ENCODE assay signal across 8 mouse cellular contexts in genomic region chr9:106428719-106429220, GRCm38 (mm10). TPM values are rescaled to one million over a fixed set of nuclear protein-coding genes. Genes with fewer than 3 reads are reported as not detected.
DNase-seq lines count a peak whose midpoint lies in the region; ATAC-seq and TF ChIP-seq lines count a peak whose summit lies in the region.

No protein-coding gene starts in this region.

- peaks cover 24% of the 10 kb centered on the region for H3K36me3 ChIP-seq in C2C12 (ENCODE audit: control insufficient read depth, insufficient read depth)
- peaks cover 32% of the 10 kb centered on the region for H3K36me3 ChIP-seq in forebrain, embryonic 12.5 days (replicated peaks)
- peaks cover 35% of the 10 kb centered on the region for H3K36me3 ChIP-seq in liver, embryonic 13.5 days
- H3K36me3 ChIP-seq in stomach, embryonic 16.5 days (ENCODE audit: control insufficient read depth, insufficient read depth, low read length) = peaks cover 23% of the 10 kb centered on the region; the same call in 1 of the 2 replicates

- H3K79me2 ChIP-seq in C2C12 (ENCODE audit: control insufficient read depth, insufficient read depth) = peaks cover 27% of the 10 kb centered on the region

- 20% methylated on average over 11 of the region's 11 CpGs for WGBS in forebrain, embryonic 12.5 days
- 21% methylated on average over 11 of the region's 11 CpGs for WGBS in liver, embryonic 13.5 days (ENCODE audit: insufficient replicate concordance)
- 11% methylated on average over 11 of the region's 11 CpGs for WGBS in stomach, embryonic 16.5 days

- peak overlapping the region; percentile 97 for H3K27ac ChIP-seq in forebrain, embryonic 12.5 days
- peak overlapping the region; percentile 77 for H3K27ac ChIP-seq in liver, embryonic 13.5 days
- peak overlapping the region; percentile 98 for H3K27ac ChIP-seq in stomach, embryonic 16.5 days (ENCODE audit: low read length)

- peak overlapping the region; percentile 28 for H3K4me3 ChIP-seq in C2C12 (ENCODE audit: insufficient read depth, poor library complexity, severe bottlenecking)
- peak overlapping the region; percentile 70 for H3K4me3 ChIP-seq in forebrain, embryonic 12.5 days (replicated peaks)
- H3K4me3 ChIP-seq in liver, embryonic 13.5 days (replicated peaks) = peak overlapping the region; percentile 91
- peak overlapping the region; percentile 94 for H3K4me3 ChIP-seq in stomach, embryonic 16.5 days (replicated peaks; ENCODE audit: low read length)

- peaks cover 13% of the 10 kb centered on the region for H3K4me1 ChIP-seq in forebrain, embryonic 12.5 days
- peaks cover 44% of the 10 kb centered on the region for H3K4me1 ChIP-seq in liver, embryonic 13.5 days (replicated peaks)
- H3K4me1 ChIP-seq in stomach, embryonic 16.5 days (ENCODE audit: control insufficient read depth, insufficient read depth, low read length) = peaks cover 15% of the 10 kb centered on the region

- peak overlapping the region; percentile 63 for H3K4me2 ChIP-seq in forebrain, embryonic 12.5 days
- H3K4me2 ChIP-seq in liver, embryonic 13.5 days = peak overlapping the region; percentile 74
- peak overlapping the region; percentile 88 for H3K4me2 ChIP-seq in stomach, embryonic 16.5 days (ENCODE audit: low read depth, low read length)

- peaks cover 15% of the 10 kb centered on the region for H3K79me3 ChIP-seq in C2C12 (ENCODE audit: low read depth)

- intact Hi-C loops in left cerebral cortex, postnatal 10 days (cut with DNase I) = loop anchor here (10.0 kb wide), 2 partner anchors 214 to 254 kb away; partner anchors contain the start of gene Wdr82

- H3K9ac ChIP-seq in forebrain, embryonic 12.5 days = peak overlapping the region; percentile 69
- H3K9ac ChIP-seq in liver, embryonic 13.5 days = peak overlapping the region; percentile 58
- peak overlapping the region; percentile 82 for H3K9ac ChIP-seq in stomach, embryonic 16.5 days (ENCODE audit: low read length)

- no peaks in the 10 kb centered on the region for H3K9me3 ChIP-seq in forebrain, embryonic 12.5 days
- H3K9me3 ChIP-seq in liver, embryonic 13.5 days (replicated peaks) = no peaks in the 10 kb centered on the region
- H3K9me3 ChIP-seq in stomach, embryonic 16.5 days (replicated peaks; ENCODE audit: control insufficient read depth, low read length) = no peaks in the 10 kb centered on the region

- H3ac ChIP-seq in C2C12 (ENCODE audit: control insufficient read depth, insufficient read length, low read depth) = peak overlapping the region; percentile 12

- TF ChIP-seq CTCF in C2C12 (IDR thresholded peaks at IDR 0.05; ENCODE audit: control insufficient read depth, insufficient read depth, insufficient read length) = no peak

- DNase-seq in frontal cortex, postnatal 14 days (ENCODE audit: low spot score in 2 of 2) = no peak
- DNase-seq in liver, embryonic 13.5 days = no peak
- DNase-seq in left cerebral cortex, postnatal 10 days (ENCODE audit: extremely low spot score in 1 of 2, low spot score in 2 of 2) = no peak
- DNase-seq in left cerebral cortex, adult 8-10 months (ENCODE audit: low spot score in 2 of 2) = no peak

- ATAC-seq in frontal cortex, adult (ENCODE audit: low TSS enrichment) = peak; percentile 58
- ATAC-seq in forebrain, embryonic 12.5 days (ENCODE audit: low FRiP score) = peak; percentile 66
- ATAC-seq in liver, embryonic 13.5 days (ENCODE audit: low read depth) = peak; percentile 27
- peak; percentile 55 for ATAC-seq in stomach, embryonic 16.5 days (ENCODE audit: insufficient read depth, low FRiP score)

- no peaks in the 10 kb centered on the region for H3K27me3 ChIP-seq in C2C12 (ENCODE audit: control insufficient read depth, insufficient read depth, insufficient read length)
- H3K27me3 ChIP-seq in forebrain, embryonic 12.5 days = no peaks in the 10 kb centered on the region
- 0 out of 2 replicates have a peak, but pooled peaks cover 3% of the 10 kb centered on the region for H3K27me3 ChIP-seq in liver, embryonic 13.5 days
- H3K27me3 ChIP-seq in stomach, embryonic 16.5 days (ENCODE audit: control insufficient read depth, insufficient read depth, low read length) = no peaks in the 10 kb centered on the region

TF ChIP-seq in C2C12, 6 proteins besides CTCF, POLR2A, EP300 and RAD21:
- TF ChIP-seq USF1 (IDR thresholded peaks at IDR 0.05; ENCODE audit: low read depth) = no peak
- no peak for TF ChIP-seq FOSL1 (IDR thresholded peaks at IDR 0.05; ENCODE audit: insufficient read depth, low read length, poor library complexity, severe bottlenecking)
- TF ChIP-seq MYOG (IDR thresholded peaks at IDR 0.05; ENCODE audit: control insufficient read depth, extremely low read depth, insufficient read length) = no peak
- no peak for TF ChIP-seq MYOD1 (IDR thresholded peaks at IDR 0.05; ENCODE audit: control insufficient read depth, insufficient read length, low read depth)
- no peak for TF ChIP-seq MAX (IDR thresholded peaks at IDR 0.05)

RNA-seq across cellular contexts. Expression of gene Rpl29, which starts 0.5 kb away (rescaled TPM):
- 72.9 TPM for polyA plus RNA-seq in C2C12 (2012; fragmentation: generic; extraction: Trizol)
- 757 and 770 TPM in 2 replicates for polyA plus RNA-seq in forebrain, embryonic 12.5 days (2016; fragmentation: Nextera tagmentation; extraction: Ambion mirVana)
- polyA plus RNA-seq in liver, embryonic 13.5 days (2015; fragmentation: Nextera tagmentation; extraction: Ambion mirVana) = 772 and 835 TPM in 2 replicates
- polyA plus RNA-seq in stomach, embryonic 16.5 days (2015; fragmentation: Nextera tagmentation; extraction: Ambion mirVana) = 747 and 881 TPM in 2 replicates
- 100 to 1,000 TPM; 378 to 397 TPM for total RNA-seq in left cerebral cortex, postnatal 10 days (2021)
- 100 to 1,000 TPM; 266 to 312 (median 299) TPM for total RNA-seq in left cerebral cortex, adult 8-10 months (2022)

RNA-seq across cellular contexts. Expression of gene Acy1, which starts 9.3 kb away (rescaled TPM):
- 21.4 TPM for polyA plus RNA-seq in C2C12 (2012; fragmentation: generic; extraction: Trizol)
- polyA plus RNA-seq in forebrain, embryonic 12.5 days (2016; fragmentation: Nextera tagmentation; extraction: Ambion mirVana) = 38.0 and 42.6 TPM in 2 replicates
- 31.2 and 32.2 TPM in 2 replicates for polyA plus RNA-seq in liver, embryonic 13.5 days (2015; fragmentation: Nextera tagmentation; extraction: Ambion mirVana)
- polyA plus RNA-seq in stomach, embryonic 16.5 days (2015; fragmentation: Nextera tagmentation; extraction: Ambion mirVana) = 43.4 and 44.3 TPM in 2 replicates
- 1 to 10 TPM; 9.2 to 9.3 TPM for total RNA-seq in left cerebral cortex, postnatal 10 days (2021)
- total RNA-seq in left cerebral cortex, adult 8-10 months (2022) = 10 to 100 TPM; 23.2 to 24.3 (median 23.7) TPM

RNA-seq across cellular contexts. Expression of gene Abhd14b, which starts 18.5 kb away (rescaled TPM):
- polyA plus RNA-seq in C2C12 (2012; fragmentation: generic; extraction: Trizol) = 6.1 TPM
- polyA plus RNA-seq in forebrain, embryonic 12.5 days (2016; fragmentation: Nextera tagmentation; extraction: Ambion mirVana) = 4.4 TPM in 2 replicates
- 16.7 and 18.2 TPM in 2 replicates for polyA plus RNA-seq in liver, embryonic 13.5 days (2015; fragmentation: Nextera tagmentation; extraction: Ambion mirVana)
- 28.3 and 35.8 TPM in 2 replicates for polyA plus RNA-seq in stomach, embryonic 16.5 days (2015; fragmentation: Nextera tagmentation; extraction: Ambion mirVana)
- total RNA-seq in left cerebral cortex, postnatal 10 days (2021) = 10 to 100 TPM in 1 of 2 experiments, 1 to 10 TPM in 1; 9.7 to 10.3 TPM
- total RNA-seq in left cerebral cortex, adult 8-10 months (2022) = 10 to 100 TPM; 14.6 to 16.1 (median 15.3) TPM

RNA-seq across cellular contexts. Expression of gene Abhd14a, which starts 18.7 kb away (rescaled TPM):
- 18.4 TPM for polyA plus RNA-seq in C2C12 (2012; fragmentation: generic; extraction: Trizol)
- polyA plus RNA-seq in forebrain, embryonic 12.5 days (2016; fragmentation: Nextera tagmentation; extraction: Ambion mirVana) = 37.7 and 39.0 TPM in 2 replicates
- polyA plus RNA-seq in liver, embryonic 13.5 days (2015; fragmentation: Nextera tagmentation; extraction: Ambion mirVana) = 24.4 and 26.3 TPM in 2 replicates
- 49.5 and 50.4 TPM in 2 replicates for polyA plus RNA-seq in stomach, embryonic 16.5 days (2015; fragmentation: Nextera tagmentation; extraction: Ambion mirVana)
- 10 to 100 TPM; 55.7 to 59.6 TPM for total RNA-seq in left cerebral cortex, postnatal 10 days (2021)
- total RNA-seq in left cerebral cortex, adult 8-10 months (2022) = 10 to 100 TPM; 31.7 to 35.8 (median 34.5) TPM

RNA-seq across cellular contexts. Expression of gene Pcbp4, which starts 24.3 kb away (rescaled TPM):
- polyA plus RNA-seq in C2C12 (2012; fragmentation: generic; extraction: Trizol) = 294 TPM
- polyA plus RNA-seq in forebrain, embryonic 12.5 days (2016; fragmentation: Nextera tagmentation; extraction: Ambion mirVana) = 299 and 311 TPM in 2 replicates
- polyA plus RNA-seq in liver, embryonic 13.5 days (2015; fragmentation: Nextera tagmentation; extraction: Ambion mirVana) = 12.7 and 13.2 TPM in 2 replicates
- 39.4 and 42.5 TPM in 2 replicates for polyA plus RNA-seq in stomach, embryonic 16.5 days (2015; fragmentation: Nextera tagmentation; extraction: Ambion mirVana)
- total RNA-seq in left cerebral cortex, postnatal 10 days (2021) = 100 to 1,000 TPM; 222 to 242 TPM
- total RNA-seq in left cerebral cortex, adult 8-10 months (2022) = 100 to 1,000 TPM; 201 to 223 (median 211) TPM

Comparison
In these comparisons a context has a peak if more than half of its experiments do, and no peak if none do; other contexts are left out.
1. H3K4me3 ChIP-seq: peak in every context shown above with its lines; median percentile 94 in stomach, embryonic 16.5 days; 91 in liver, embryonic 13.5 days; 70 in forebrain, embryonic 12.5 days; 28 in C2C12.
2. RNA of gene Rpl29, which starts 0.5 kb away (polyA plus RNA-seq): 747 to 881 TPM in stomach, embryonic 16.5 days, 772 to 835 TPM in liver, embryonic 13.5 days and 757 to 770 TPM in forebrain, embryonic 12.5 days; 72.9 TPM in C2C12 (single experiment); every median in the first group is over 10 times any median in the second.
3. Peak in every context shown above with its lines, with median percentiles within 50 percentile points of each other: ATAC-seq, H3K27ac ChIP-seq, H3K4me2 ChIP-seq and H3K9ac ChIP-seq.